Mouse (Mus musculus) heart, postnatal 0 days (tissue): ENCODE data around the gene Dap3.

Experiments
- CTCF ChIP-seq: IDR thresholded peaks from 2 replicates; pipeline ENCODE4 v1.5.1; 2016; ENCODE audit warnings: antibody characterized with exemption, control low read depth, low read depth
- EP300 ChIP-seq: IDR thresholded peaks from 2 replicates; pipeline ENCODE4 v1.6.1; 2016; ENCODE audit warnings: antibody characterized with exemption, low read depth

GRCm38 (mm10) chr3:88929501-88929900 lies 21.5 kb downstream of the Dap3 start:
- TF ChIP-seq CTCF (no peak), EP300 (no peak)
